Mouse (Mus musculus) spleen, adult 18-20 months (tissue): ENCODE measurements around the gene Btn1a1.

Experiments used
- DNase-seq, 2 experiments: peaks; one replicate each; pipeline ENCODE4 v3.0.0; 2022; ENCODE audit warnings: mixed read lengths in 2 of 2

The Btn1a1 gene

DNA sequence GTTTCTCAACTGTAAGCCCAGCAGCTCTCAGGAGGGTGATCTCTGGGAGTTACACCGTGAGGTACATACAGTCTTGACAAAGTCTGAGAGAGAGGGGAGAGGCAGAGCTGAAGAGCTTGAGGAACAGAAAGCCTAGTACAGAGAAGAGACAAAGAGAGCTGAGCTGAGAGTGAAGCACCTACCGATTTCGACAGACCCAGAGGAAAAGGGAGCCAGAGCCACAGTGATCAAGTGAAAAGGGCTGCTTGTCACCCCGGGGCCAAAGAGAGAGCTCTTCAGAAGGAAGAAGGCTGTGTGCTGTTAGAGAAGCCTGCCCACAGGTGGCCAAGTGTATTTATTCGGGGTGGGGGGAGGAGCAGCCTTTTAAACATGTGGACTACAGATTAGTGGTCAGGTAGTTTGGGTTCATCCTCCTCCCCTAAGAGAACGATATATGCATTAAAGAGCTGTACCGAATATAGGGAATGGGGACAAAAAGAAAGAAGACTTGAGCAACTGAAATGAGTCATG is at the start of gene Btn1a1:
Gene Btn1a1, minus strand, starts transcription at position 302 of the 510 bp plus-strand sequence.
- peak in 1 of 2 experiments; percentile 6 for DNase-seq

- DNase-seq, result no peak
Measured at GRCm38 (mm10) chr13:23515281-23515680, 49.6 kb upstream of the Btn1a1 start.

DNA sequence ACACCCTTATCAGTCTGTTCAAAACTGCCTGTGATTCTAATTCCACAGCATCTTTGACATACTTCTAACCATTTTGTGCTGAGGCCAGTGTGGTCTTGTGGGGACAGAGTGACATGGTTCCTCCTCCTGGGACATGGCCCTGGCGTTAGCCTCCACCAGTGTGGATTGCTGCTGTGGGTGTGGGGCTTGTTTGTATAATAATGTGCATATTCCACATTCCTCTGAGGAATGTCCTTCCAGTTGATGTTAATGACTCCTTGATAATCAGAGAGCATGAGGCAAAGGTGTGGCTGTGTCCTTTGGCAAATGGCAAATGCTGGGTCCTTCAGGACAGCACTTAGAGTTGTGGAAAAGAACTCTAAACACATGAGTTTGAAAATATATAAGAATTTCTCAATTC is 47.8 kb upstream of the Btn1a1 start:
- no peak for DNase-seq

DNA sequence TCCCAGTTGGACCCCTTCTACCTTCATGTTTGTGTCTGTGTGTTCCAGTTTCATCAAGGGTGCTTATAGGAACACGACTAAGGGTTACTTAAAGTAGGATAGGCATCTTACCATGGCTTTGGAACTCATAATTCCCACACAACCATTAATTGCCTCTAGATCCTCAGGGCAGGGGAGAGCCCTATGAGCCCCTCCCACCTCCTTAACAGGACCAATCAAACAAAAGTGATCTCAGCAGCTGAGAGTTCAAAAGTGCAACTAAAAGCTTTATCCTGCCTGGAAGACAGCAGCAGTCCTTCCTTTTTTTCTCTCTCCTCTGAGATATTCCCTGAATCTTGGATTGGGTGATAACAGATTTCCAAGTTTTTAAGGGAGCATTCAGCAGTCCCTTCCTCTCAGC is 44.4 kb upstream of the Btn1a1 start:
- DNase-seq, result no peak

DNA sequence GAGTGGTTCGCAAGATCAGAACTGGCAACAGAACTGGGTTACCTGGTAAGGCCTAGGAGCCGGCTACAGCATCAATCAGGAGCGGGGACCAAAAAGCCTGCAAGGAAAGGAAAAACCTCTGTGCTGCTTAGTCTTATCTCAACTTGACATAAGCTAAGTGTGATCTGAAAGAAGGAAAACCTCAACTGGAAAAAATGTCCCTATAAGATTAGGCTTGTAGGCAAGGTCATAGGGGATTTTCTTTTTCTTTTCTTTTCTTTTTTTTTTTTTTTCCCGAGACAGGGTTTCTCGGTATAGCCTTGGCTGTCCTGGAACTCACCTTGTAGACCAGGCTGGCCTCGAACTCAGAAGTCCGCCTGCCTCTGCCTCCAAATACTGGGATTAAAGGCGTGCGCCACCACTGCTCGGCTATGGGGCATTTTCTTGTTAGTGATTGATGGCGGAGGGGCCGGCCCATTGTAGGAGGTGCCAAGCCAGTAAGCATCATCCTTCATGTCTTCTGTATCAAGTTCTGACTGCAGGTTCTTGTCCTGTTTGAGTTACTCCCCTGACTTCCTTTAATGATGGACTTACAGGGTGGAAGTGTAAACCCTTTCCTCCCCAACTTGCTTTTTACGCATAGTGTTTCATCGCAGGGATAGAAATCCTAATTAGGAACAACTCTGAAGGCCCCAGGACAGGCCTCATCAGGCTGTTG is 41.3 kb upstream of the Btn1a1 start:
- no peak for DNase-seq

- peak; percentile 15 to 40 for DNase-seq
Measured at GRCm38 (mm10) chr13:23506351-23506750, 40.6 kb upstream of the Btn1a1 start.

DNA sequence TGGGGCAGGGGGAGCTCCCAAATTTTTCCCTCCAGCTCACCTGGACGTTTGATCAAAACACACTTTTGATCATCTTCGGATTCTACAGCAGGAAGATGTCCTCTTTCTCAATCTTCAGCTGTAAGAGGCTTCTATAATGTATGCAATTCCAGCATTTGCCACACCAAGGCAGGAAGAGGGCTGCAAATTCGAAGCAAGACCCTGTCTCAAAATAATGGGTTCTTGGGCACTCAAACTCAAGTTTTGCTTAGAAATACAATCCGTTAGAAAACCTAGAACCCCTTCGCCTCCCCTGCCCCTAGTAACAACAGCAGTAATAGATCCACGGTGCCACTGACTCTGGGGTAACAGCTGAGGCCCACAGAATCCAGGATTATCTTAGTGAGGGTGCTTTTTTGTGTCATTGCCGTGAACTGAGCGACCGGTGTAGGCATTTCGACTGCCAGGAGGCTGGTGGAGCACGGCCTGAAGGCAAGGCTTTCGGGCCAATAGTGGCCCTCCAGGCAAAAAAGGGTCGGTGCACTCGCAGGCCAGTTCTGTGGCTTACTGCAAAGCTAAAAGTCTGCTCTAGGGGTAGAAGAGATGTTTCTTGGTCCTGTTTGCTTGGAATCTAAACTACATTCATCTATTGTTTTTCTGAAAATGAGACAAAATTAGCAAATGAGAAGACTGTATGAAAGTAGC is 40.1 kb upstream of the Btn1a1 start:
- no peak for DNase-seq

GRCm38 (mm10) chr13:23503797-23504196 is 38.1 kb upstream of the Btn1a1 start:
- DNase-seq, result peak in 1 of 2 experiments; percentile 27

- DNase-seq, result no peak
Measured at GRCm38 (mm10) chr13:23502916-23503315, 37.2 kb upstream of the Btn1a1 start.

DNA sequence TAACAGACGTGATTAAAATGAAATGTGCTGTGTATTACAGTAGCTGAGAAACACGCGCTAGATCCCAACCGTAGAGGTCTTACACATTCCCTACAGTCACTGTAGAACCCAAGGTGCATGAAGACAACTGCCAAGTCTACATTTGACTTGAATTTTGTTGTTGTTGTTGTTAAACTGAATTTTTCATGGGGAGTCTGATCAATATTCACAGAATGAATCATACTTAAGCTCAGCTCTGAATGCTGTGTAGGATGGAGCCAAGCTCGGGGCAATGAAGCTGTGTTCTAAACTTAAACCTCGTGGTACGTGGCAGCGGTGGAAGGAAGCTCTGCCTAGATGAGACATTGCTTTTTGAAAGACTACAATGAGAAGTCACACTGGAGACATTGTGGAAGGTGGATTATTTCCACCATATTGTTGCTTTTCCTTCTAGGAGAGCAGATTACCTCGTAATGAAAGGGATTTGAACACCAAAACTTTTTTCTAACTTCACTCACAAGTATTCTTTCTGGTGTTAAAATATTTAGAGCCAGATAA is 36.4 kb upstream of the Btn1a1 start:
- DNase-seq, result no peak

DNA sequence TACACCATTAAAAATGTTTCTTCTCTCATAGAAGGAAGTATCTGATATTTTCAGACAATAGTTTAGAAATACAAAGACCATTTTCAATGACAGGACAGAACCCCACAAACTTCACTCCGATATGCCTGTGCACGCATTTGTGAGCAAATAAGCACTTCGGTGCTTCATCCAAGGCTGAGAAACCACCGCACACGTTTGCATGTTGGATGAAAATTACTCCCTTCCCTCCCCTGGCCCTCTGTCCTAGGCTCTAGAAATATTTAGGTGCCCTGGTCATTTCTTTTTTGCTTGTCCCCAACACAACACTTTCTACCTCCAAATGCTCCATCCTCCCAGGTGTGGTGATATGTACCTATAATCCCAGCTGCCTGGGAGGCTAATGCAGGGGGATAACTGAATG is 35.8 kb upstream of the Btn1a1 start:
- no peak for DNase-seq

DNA sequence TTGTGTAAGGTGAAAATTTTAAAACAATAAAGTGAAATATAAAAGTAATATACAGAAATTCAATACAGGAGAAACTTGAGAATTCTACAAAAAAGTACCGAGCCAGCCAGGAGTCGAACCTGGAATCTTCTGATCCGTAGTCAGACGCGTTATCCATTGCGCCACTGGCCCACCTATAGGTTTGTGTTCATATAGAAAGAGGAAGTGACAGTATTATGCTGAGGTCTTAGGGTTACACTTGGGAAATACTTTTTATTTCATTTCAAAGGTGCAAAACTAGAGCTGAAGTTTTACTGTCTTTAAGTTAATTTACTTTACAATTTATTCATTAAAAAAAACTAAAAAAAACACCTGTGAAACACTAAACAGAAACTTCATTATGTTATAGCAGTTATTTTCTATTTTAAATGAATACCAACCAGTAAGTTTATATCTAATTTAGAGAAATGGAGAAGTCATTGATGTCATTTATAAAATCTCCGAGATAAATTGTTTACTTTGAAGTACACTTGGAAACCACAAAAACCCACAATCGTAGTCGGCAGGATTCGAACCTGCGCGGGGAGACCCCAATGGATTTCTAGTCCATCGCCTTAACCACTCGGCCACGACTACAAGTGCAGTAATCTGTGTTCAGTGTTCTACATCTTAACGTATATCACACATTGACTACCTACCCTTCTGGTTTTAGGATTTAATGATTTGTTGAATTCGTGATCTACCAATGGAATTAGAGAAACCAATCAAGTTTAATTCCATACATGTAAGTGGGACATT is 34.9 kb upstream of the Btn1a1 start:
- peak; percentile 17 to 29 for DNase-seq

DNA sequence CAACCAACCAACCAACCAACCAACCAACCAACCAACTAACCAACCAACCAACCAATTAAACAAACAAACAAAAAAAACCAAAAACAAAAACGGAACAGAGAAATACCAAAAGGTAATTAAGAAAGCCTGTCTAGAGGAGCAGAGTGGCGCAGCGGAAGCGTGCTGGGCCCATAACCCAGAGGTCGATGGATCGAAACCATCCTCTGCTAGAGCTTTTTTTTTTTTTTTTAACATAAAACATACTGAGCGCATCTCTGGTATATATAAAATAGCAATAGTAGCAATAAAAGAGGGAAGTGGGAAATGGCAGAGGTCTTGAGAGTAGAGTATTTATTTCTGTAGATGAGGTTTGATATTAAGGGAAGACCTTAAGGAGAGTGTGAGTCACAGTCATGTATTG is 34.2 kb upstream of the Btn1a1 start:
- DNase-seq, result no peak

DNA sequence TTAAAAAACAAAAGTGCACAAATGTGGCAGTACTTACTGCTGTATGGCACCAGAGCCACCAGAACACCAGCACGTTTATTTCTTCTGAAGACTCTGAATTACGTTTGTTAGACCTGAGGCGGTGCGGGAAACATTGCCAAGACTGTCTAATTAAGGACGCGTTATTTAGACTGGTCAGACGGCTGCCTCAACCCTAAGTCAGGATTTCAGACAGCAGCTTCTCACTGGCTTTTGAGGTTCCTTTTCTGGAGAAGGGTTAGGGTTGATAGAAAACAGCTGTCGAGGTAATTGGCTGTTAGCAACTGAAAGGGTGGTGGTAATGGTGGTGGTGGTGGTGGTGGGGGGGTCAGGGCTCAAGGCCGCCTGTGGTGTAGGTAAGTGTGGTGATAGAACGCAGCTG is 33.0 kb upstream of the Btn1a1 start:
- DNase-seq, result no peak

GRCm38 (mm10) chr13:23497656-23498321 is 32.1 kb upstream of the Btn1a1 start:
- DNase-seq, result no peak

DNA sequence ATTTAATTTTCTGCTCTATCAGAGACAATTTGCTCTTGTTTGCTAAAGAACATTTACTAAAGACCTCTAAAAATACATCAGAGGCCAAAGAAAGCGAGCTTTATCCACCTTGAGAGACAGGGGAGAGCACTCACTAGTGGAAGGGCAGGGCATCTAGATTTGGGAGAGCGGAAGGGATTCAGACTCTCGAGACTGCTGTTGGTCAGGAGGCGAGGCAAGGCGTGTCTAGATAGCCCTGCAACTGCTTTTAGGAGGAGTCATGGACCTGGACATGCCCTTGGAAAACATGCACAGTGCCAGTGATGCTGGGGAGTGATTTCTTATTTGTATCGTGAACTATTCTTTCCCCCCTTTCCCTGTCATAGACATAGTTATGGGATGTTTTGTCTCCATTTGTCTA is 29.8 kb upstream of the Btn1a1 start:
- no peak for DNase-seq

DNA sequence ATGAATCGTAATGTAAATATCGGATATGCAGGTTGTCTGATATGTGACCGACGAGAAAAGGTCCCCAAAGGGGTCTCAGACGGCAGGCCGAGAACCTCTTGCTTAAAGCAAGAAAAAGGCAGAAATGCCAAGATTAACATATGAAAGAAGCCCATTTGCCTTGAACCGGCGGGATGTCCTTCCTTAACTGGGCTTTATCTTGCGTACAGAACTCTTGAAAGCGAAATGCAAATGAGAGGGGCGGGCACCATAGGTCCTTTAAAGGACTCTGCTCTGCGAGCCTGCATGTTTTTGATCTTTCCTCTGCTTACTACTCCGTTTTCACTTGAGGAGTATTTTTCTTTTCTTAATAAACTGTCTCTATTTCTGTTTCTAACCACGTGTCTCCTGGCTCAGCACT is 26.3 kb upstream of the Btn1a1 start:
- no peak for DNase-seq

GRCm38 (mm10) chr13:23491263-23491662 is 25.6 kb upstream of the Btn1a1 start:
- no peak for DNase-seq

DNA sequence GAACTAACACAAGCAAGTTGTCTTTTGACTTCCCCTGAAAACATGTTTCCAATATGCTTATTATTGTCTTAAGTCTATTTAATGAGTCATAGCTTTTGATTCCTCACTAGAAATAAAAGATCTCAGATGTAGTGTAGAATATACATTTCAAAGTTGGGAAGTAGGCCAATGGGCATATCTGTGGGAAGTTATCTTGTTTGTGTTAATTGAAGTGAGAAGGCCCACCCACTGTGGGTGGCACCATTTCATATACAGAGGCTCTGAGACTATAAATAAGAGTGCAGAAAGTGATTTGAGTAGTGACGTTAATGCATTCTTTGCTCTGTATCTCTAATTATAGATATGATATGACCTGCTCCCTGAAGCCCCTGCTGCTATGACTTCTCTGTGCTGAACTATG is 25.2 kb upstream of the Btn1a1 start:
- DNase-seq, result no peak

DNA sequence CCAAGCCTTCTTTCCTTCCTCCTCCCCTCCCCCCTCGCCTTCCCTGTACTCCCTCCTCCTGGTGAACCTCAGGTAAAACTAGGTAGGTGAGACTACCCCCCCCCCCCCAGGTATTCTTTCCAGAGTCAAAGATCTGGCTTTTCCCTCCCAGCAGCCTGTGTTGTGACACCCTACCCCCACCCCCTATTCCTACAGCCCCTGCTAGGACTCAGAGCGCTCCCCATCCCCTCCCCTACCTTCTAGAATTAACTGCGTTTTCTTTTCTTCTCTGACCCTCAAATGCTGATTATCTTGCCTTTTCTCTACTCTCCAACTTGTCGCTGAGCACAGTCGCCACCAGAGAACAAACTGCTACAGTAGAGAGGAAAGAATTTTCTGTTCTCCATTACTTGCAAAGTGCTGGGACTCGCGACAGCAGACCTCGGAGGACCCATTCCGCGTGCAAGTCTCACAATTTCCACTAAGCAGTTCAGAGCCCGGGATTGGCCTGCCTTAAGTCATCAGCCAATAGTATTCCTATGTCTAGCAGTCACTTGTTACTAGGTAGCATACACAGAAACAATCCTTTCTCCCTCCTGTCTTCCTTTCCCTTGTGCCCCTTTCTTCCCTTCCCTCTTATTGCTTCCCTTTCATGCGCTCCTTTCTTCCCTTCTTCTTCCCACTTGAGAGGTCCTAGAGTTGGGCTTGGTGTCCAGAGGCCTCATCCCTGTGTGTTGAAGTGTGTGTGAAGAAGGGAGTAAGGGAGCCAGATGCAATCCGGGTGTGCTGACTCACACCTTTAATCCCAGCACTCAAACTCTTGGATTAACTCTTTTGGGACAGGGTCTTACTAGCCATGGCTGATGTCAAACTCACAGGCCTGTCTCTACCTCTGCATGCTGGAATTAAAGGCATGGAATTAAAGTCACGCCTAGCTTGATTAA is 23.0 kb upstream of the Btn1a1 start, which contains the start of gene Btn2a2:
Gene Btn2a2, minus strand, starts transcription at position 458 of the 923 bp plus-strand sequence.
- peak; percentile 26 to 30 for DNase-seq

DNA sequence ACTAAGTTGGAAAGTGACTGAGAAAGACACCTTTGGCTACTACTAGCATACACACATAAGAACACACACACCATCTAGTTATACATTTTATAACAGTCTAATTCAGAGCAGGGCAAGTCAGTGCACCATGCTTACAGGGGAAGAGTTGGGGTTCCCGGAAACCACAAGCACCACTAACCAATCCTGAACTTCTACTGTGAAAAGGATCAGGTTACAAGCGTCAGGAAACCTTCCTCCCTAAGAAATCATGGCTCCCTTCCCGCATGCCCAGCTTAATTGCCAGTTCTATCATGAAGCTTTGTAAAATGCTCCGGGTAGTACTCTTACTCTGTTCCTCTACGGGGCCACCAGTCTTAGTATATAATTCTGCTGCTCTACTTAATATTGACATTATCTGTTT is 19.6 kb upstream of the Btn1a1 start:
- no peak for DNase-seq
